Mouse (Mus musculus) embryonic facial prominence, embryonic 14.5 days (tissue): Measurements from ENCODE around the gene Ptpn6. TPM values are rescaled to one million over a fixed set of nuclear protein-coding genes. Genes with fewer than 3 reads are reported as not detected.

Experiments
- ATAC-seq: fragments of 200-750 bp; cut with Nextera tagmentation; 2 replicates; pipeline ENCODE4 v1.8.0; 2017; ENCODE audit warnings: low read depth, moderate number of reproducible peaks, moderate TSS enrichment
- DNase-seq: peaks from one replicate; pipeline ENCODE4 v3.0.0-alpha.2; 2015; ENCODE audit warnings: low spot score
- H3K27ac ChIP-seq: fragments of 300-500 bp; sonication (generic); replicated peaks from 2 replicates; pipeline ENCODE4 v1.5.1; 2014; ENCODE audit warnings: low read depth, mild to moderate bottlenecking, low read length, moderate library complexity
- H3K27me3 ChIP-seq: fragments of 300-500 bp; sonication (generic); replicated peaks from 2 replicates; pipeline ENCODE4 v1.6.1; 2014; ENCODE audit warnings: low read length; ENCODE audit not compliant: control insufficient read depth, insufficient read depth
- H3K36me3 ChIP-seq: fragments of 300-500 bp; sonication (generic); 2 replicates; pipeline ENCODE4 v1.6.1; 2014; ENCODE audit warnings: low read length, mixed read lengths; ENCODE audit not compliant: control insufficient read depth, insufficient read depth
- H3K4me1 ChIP-seq: fragments of 300-500 bp; sonication (generic); 2 replicates; pipeline ENCODE4 v1.6.1; 2014; ENCODE audit warnings: antibody characterized with exemption, low read length; ENCODE audit not compliant: control insufficient read depth, insufficient read depth
- H3K4me2 ChIP-seq: fragments of 300-500 bp; sonication (generic); 2 replicates; pipeline ENCODE4 v1.6.1; 2014; ENCODE audit warnings: low read depth, mild to moderate bottlenecking, low read length, moderate library complexity, mixed read lengths
- H3K4me3 ChIP-seq: fragments of 300-500 bp; sonication (generic); 2 replicates; pipeline ENCODE4 v1.5.1; 2014; ENCODE audit warnings: low read depth, mild to moderate bottlenecking, low read length
- H3K9ac ChIP-seq: fragments of 300-500 bp; sonication (generic); 2 replicates; pipeline ENCODE4 v1.6.1; 2014; ENCODE audit warnings: low read depth, mild to moderate bottlenecking, low read length, moderate library complexity, mixed read lengths
- H3K9me3 ChIP-seq: fragments of 300-500 bp; sonication (generic); 2 replicates; pipeline ENCODE4 v1.6.1; 2016; ENCODE audit warnings: low read length; ENCODE audit not compliant: control insufficient read depth
- WGBS: fragments of 180-500 bp; shearing (Covaris S2); extraction: QIAGEN DNeasy Blood & Tissue Kit; methylation state at CpG from one replicate; pipeline ENCODE4 v1.1.7; 2014; 5-methylcytosine and 5-hydroxymethylcytosine counted together
- polyA plus RNA-seq: library from polyadenylated mRNA; unstranded; fragments of >200 nt; fragmentation: Nextera tagmentation; extraction: Ambion mirVana; gene quantifications from 2 replicates; pipeline ENCODE4 v1.2.1, GENCODE M21; 2014

The Ptpn6 gene
- polyA plus RNA-seq, 1 experiment from 2014 or later = 14.3 TPM

GRCm38 (mm10) chr6:124746654-124747632 is 8.4 kb upstream of the Ptpn6 start:
- Histone ChIP-seq H3K9ac (peak overlapping the region; percentile 80; the same call in 1 of the 2 replicates), H3K4me2 (peak overlapping the region; percentile 96), H3K9me3 (no peaks in the 10 kb centered on the region), H3K36me3 (peaks cover 77% of the 10 kb centered on the region), H3K4me1 (peaks cover 10% of the 10 kb centered on the region; the same call in 1 of the 2 replicates), H3K27me3 (no peaks in the 10 kb centered on the region), H3K27ac (no peak overlapping the region; the same call in 1 of the 2 replicates), H3K4me3 (peak overlapping the region; percentile 54)
- ATAC-seq = peak; percentile 7; the same call in 1 of the 2 replicates
- 88% methylated on average over 7 of the region's 7 CpGs for WGBS
- DNase-seq = no peak

DNA sequence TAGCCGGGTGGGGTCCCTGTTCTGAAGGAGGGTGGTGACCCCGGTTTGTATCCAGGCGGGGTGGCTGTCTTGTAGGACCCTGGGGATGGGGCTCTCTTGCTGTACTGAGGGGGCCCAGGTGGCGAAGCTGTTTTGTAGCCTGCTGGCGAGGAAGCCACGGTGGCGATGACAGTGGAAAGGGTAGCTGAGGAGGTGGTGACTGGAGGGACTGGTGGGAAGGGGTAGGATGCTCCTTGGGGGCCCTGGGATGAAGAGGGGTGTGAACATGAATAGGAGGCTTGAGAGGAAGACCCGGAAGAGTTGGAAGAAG is 7.7 kb upstream of the Ptpn6 start:
- H3K36me3 ChIP-seq = peaks cover 75% of the 10 kb centered on the region
- ATAC-seq = peak; percentile 4; the same call in 1 of the 2 replicates
- no peaks in the 10 kb centered on the region for H3K27me3 ChIP-seq
- H3K4me3 ChIP-seq = peak overlapping the region; percentile 54
- peak overlapping the region; percentile 96 for H3K4me2 ChIP-seq
- peak overlapping the region; percentile 89 for H3K27ac ChIP-seq
- no peaks in the 10 kb centered on the region for H3K9me3 ChIP-seq
- DNase-seq = peak; percentile 23
- WGBS = 22% methylated on average over 8 of the region's 8 CpGs
- H3K4me1 ChIP-seq = peaks cover 10% of the 10 kb centered on the region; the same call in 1 of the 2 replicates
- peak overlapping the region; percentile 80 for H3K9ac ChIP-seq

GRCm38 (mm10) chr6:124745490-124746295 is 7.2 kb upstream of the Ptpn6 start:
- 1% methylated on average over 63 of the region's 85 CpGs for WGBS
- peaks cover 69% of the 10 kb centered on the region for H3K36me3 ChIP-seq

GRCm38 (mm10) chr6:124744755-124745321 is 6.3 kb upstream of the Ptpn6 start:
- Histone ChIP-seq H3K9ac (peak overlapping the region; percentile 20; the same call in 1 of the 2 replicates), H3K4me2 (peak overlapping the region; percentile 96), H3K9me3 (no peaks in the 10 kb centered on the region), H3K4me3 (peak overlapping the region; percentile 54), H3K27me3 (no peaks in the 10 kb centered on the region), H3K4me1 (peaks cover 13% of the 10 kb centered on the region), H3K27ac (peak overlapping the region; percentile 53), H3K36me3 (peaks cover 66% of the 10 kb centered on the region)
- no peak for DNase-seq
- no peak for ATAC-seq
- 71% methylated on average over 25 of the region's 26 CpGs for WGBS

More at GRCm38 (mm10) chr6:124745490-124746295, 7.2 kb upstream of the Ptpn6 start:
- H3K4me3 ChIP-seq = peak overlapping the region; percentile 54
- peak overlapping the region; percentile 89 for H3K27ac ChIP-seq
- ATAC-seq (peak; percentile 85), DNase-seq (peak; percentile 97)
- peak overlapping the region; percentile 96 for H3K4me2 ChIP-seq
- peak overlapping the region; percentile 80 for H3K9ac ChIP-seq
- peaks cover 10% of the 10 kb centered on the region; the same call in 1 of the 2 replicates for H3K4me1 ChIP-seq
- no peaks in the 10 kb centered on the region for H3K27me3 ChIP-seq
- no peaks in the 10 kb centered on the region for H3K9me3 ChIP-seq

DNA sequence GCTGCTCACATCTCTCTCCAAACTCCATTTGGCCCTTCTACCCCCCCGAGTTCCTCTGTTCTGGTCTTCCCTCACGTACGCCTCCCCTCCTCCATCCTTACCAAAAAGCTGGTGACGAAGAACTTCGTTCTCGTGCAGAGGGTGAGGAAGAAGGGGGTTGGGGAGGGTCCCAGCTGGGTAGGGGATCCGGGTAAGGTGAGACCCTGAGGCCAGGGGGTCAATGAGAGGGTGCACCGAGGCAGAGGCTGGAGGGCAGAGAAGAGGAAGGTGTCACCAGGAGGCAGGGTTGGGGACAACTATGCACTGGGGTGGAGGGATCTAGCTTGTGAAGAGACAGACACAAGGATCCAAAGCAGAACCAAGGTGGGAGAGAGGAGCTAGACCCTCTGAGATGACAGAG is 5.1 kb upstream of the Ptpn6 start:
- peaks cover 21% of the 10 kb centered on the region for H3K4me1 ChIP-seq
- peaks cover 54% of the 10 kb centered on the region for H3K36me3 ChIP-seq
- H3K4me3 ChIP-seq = no peak overlapping the region
- no peak overlapping the region for H3K4me2 ChIP-seq
- 82% methylated on average over 8 of the region's 8 CpGs for WGBS
- no peak overlapping the region for H3K27ac ChIP-seq
- no peaks in the 10 kb centered on the region for H3K27me3 ChIP-seq
- H3K9ac ChIP-seq = no peak overlapping the region
- DNase-seq (no peak), ATAC-seq (no peak)
- H3K9me3 ChIP-seq = no peaks in the 10 kb centered on the region

- DNase-seq = no peak
- no peaks in the 10 kb centered on the region for H3K27me3 ChIP-seq
- no peak overlapping the region for H3K4me2 ChIP-seq
- H3K27ac ChIP-seq = no peak overlapping the region
- 86% methylated on average over 15 of the region's 15 CpGs for WGBS
- peaks cover 26% of the 10 kb centered on the region for H3K4me1 ChIP-seq
- no peak overlapping the region for H3K9ac ChIP-seq
- ATAC-seq = no peak
- peaks cover 47% of the 10 kb centered on the region for H3K36me3 ChIP-seq
- no peaks in the 10 kb centered on the region for H3K9me3 ChIP-seq
- no peak overlapping the region for H3K4me3 ChIP-seq
Observed at GRCm38 (mm10) chr6:124742839-124743514, 4.5 kb upstream of the Ptpn6 start.

DNA sequence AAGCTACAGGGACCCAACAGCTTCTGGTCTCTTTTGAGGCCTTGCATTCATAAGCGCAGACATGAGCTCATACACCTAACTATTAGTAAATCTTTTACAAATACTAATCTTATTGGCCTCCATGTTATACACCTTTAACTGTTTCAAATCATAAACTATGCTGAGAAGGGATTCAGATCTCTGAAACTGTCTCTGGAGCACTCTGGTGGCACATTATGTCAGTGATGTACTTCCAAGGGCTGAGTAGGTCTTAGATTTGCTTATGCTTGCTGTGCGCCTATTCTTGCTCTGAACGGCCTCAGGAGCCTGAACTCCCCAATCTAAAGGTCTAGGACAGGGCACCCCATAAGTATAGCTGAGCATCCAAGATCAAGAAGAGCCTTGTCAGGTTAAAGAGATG is 3.3 kb upstream of the Ptpn6 start:
- H3K9ac ChIP-seq = peak overlapping the region; percentile 86
- peak overlapping the region; percentile 54 for H3K4me3 ChIP-seq
- no peaks in the 10 kb centered on the region for H3K9me3 ChIP-seq
- ATAC-seq (no peak), DNase-seq (no peak)
- H3K36me3 ChIP-seq = peaks cover 36% of the 10 kb centered on the region
- H3K4me2 ChIP-seq = peak overlapping the region; percentile 87
- no peaks in the 10 kb centered on the region for H3K27me3 ChIP-seq
- peak overlapping the region; percentile 97 for H3K27ac ChIP-seq
- H3K4me1 ChIP-seq = peaks cover 26% of the 10 kb centered on the region
- 77% methylated on average over 3 of the region's 3 CpGs for WGBS
